Mouse (Mus musculus) urinary bladder, adult 2 months (tissue): Measurements from ENCODE around the gene Adgrl3. TPM values are rescaled to one million over a fixed set of nuclear protein-coding genes. Genes with fewer than 3 reads are reported as not detected.

Experiments
- DNase-seq: peaks from one replicate; pipeline ENCODE4 v3.0.0; 2022; ENCODE audit warnings: low spot score
- polyA plus RNA-seq: library from polyadenylated mRNA; depleted of rRNA; stranded (reverse); fragments of >200 nt; gene quantifications from 2 replicates; pipeline ENCODE4 v1.2.3, GENCODE M21; 2012

Adgrl3 gene
- polyA plus RNA-seq, 1 experiment, result 5.9 TPM

- DNase-seq, result no peak
Measured at GRCm38 (mm10) chr5:81653941-81654340, 634.0 kb downstream of the Adgrl3 start.

GRCm38 (mm10) chr5:81661611-81662390 lies 641.9 kb downstream of the Adgrl3 start:
- DNase-seq, result no peak

- no peak for DNase-seq
Measured at GRCm38 (mm10) chr5:81671025-81671424, 651.1 kb downstream of the Adgrl3 start.

- DNase-seq, result no peak
Measured at GRCm38 (mm10) chr5:81674275-81674974, 654.5 kb downstream of the Adgrl3 start.

- no peak for DNase-seq
Measured at GRCm38 (mm10) chr5:81674975-81675371, 655.0 kb downstream of the Adgrl3 start.

GRCm38 (mm10) chr5:81676896-81677295 lies 657.0 kb downstream of the Adgrl3 start:
- DNase-seq, result no peak

GRCm38 (mm10) chr5:81686206-81686605 lies 666.3 kb downstream of the Adgrl3 start:
- no peak for DNase-seq

GRCm38 (mm10) chr5:81686845-81687244 lies 666.9 kb downstream of the Adgrl3 start:
- no peak for DNase-seq

- DNase-seq, result no peak
Measured at GRCm38 (mm10) chr5:81729620-81730019, 709.7 kb downstream of the Adgrl3 start.

- no peak for DNase-seq
Measured at GRCm38 (mm10) chr5:81736008-81736407, 716.1 kb downstream of the Adgrl3 start.

- no peak for DNase-seq
Measured at GRCm38 (mm10) chr5:81738286-81739032, 718.5 kb downstream of the Adgrl3 start.

GRCm38 (mm10) chr5:81752426-81752825 lies 732.5 kb downstream of the Adgrl3 start:
- no peak for DNase-seq

- no peak for DNase-seq
Measured at GRCm38 (mm10) chr5:81755711-81756110, 735.8 kb downstream of the Adgrl3 start.

- DNase-seq, result no peak
Measured at GRCm38 (mm10) chr5:81757093-81757725, 737.3 kb downstream of the Adgrl3 start.

GRCm38 (mm10) chr5:81776234-81776633 lies 756.3 kb downstream of the Adgrl3 start:
- DNase-seq, result no peak

GRCm38 (mm10) chr5:81776746-81777145 lies 756.8 kb downstream of the Adgrl3 start:
- no peak for DNase-seq

GRCm38 (mm10) chr5:81784770-81785169 lies 764.8 kb downstream of the Adgrl3 start:
- no peak for DNase-seq

GRCm38 (mm10) chr5:81790710-81791109 lies 770.8 kb downstream of the Adgrl3 start:
- no peak for DNase-seq

- DNase-seq, result no peak
Measured at GRCm38 (mm10) chr5:81794125-81794524, 774.2 kb downstream of the Adgrl3 start.

- no peak for DNase-seq
Measured at GRCm38 (mm10) chr5:81794601-81795000, 774.7 kb downstream of the Adgrl3 start.

- DNase-seq, result no peak
Measured at GRCm38 (mm10) chr5:81796128-81796527, 776.2 kb downstream of the Adgrl3 start.

- no peak for DNase-seq
Measured at GRCm38 (mm10) chr5:81810966-81811365, 791.0 kb downstream of the Adgrl3 start.
